Mouse (Mus musculus) hindbrain, embryonic 16.5 days (tissue): ENCODE results near the gene Efcab11. TPM values are rescaled to one million over a fixed set of nuclear protein-coding genes. Genes with fewer than 3 reads are reported as not detected.

ENCODE experiments used
- ATAC-seq: fragments of 200-750 bp; cut with Nextera tagmentation; 2 replicates; pipeline ENCODE4 v1.8.0; 2017; ENCODE audit warnings: moderate TSS enrichment, moderate library complexity
- H3K27ac ChIP-seq: fragments of 300-500 bp; sonication (generic); 2 replicates; pipeline ENCODE4 v1.5.1; 2014; ENCODE audit warnings: low read depth, mild to moderate bottlenecking, control low read depth, low read length, moderate library complexity
- H3K27me3 ChIP-seq: fragments of 300-500 bp; sonication (generic); replicated peaks from 2 replicates; pipeline ENCODE4 v1.6.1; 2014; ENCODE audit warnings: low read length; ENCODE audit not compliant: control insufficient read depth, insufficient read depth
- H3K36me3 ChIP-seq: fragments of 300-500 bp; sonication (generic); 2 replicates; pipeline ENCODE4 v1.6.1; 2014; ENCODE audit warnings: mild to moderate bottlenecking, low read length, moderate library complexity, mixed read lengths; ENCODE audit not compliant: control insufficient read depth, insufficient read depth
- H3K4me1 ChIP-seq: fragments of 300-500 bp; sonication (generic); 2 replicates; pipeline ENCODE4 v1.6.1; 2014; ENCODE audit warnings: low read depth, low read length; ENCODE audit not compliant: control insufficient read depth, insufficient read depth
- H3K4me2 ChIP-seq: fragments of 300-500 bp; sonication (generic); 2 replicates; pipeline ENCODE4 v1.6.1; 2014; ENCODE audit warnings: mild to moderate bottlenecking, low read length, control low read depth, moderate library complexity
- H3K4me3 ChIP-seq: fragments of 300-500 bp; sonication (generic); 2 replicates; pipeline ENCODE4 v1.5.1; 2014; ENCODE audit warnings: mild to moderate bottlenecking, low read length, control low read depth, moderate library complexity
- H3K9ac ChIP-seq: fragments of 300-500 bp; sonication (generic); 2 replicates; pipeline ENCODE4 v1.6.1; 2014; ENCODE audit warnings: low read depth, mild to moderate bottlenecking, control low read depth, low read length, moderate library complexity
- H3K9me3 ChIP-seq: fragments of 300-500 bp; sonication (generic); 2 replicates; pipeline ENCODE4 v1.6.1; 2014; ENCODE audit warnings: mild to moderate bottlenecking, low read length, moderate library complexity; ENCODE audit not compliant: control insufficient read depth
- WGBS: fragments of 180-500 bp; shearing (Covaris S2); extraction: QIAGEN DNeasy Blood & Tissue Kit; methylation state at CpG from one replicate; pipeline ENCODE4 v1.1.7; 2014; 5-methylcytosine and 5-hydroxymethylcytosine counted together
- polyA plus RNA-seq: library from polyadenylated mRNA; unstranded; fragments of >200 nt; fragmentation: Nextera tagmentation; extraction: Ambion mirVana; gene quantifications from 2 replicates; pipeline ENCODE4 v1.2.1, GENCODE M21; 2015

Efcab11 gene
- polyA plus RNA-seq, 1 experiment from 2014 or later: 4.9 TPM

GRCm38 (mm10) chr12:99794792-99795620 lies 89.2 kb downstream of the Efcab11 start:
- H3K4me2 ChIP-seq: no peak overlapping the region
- no peak overlapping the region for H3K27ac ChIP-seq
- H3K9ac ChIP-seq: no peak overlapping the region
- H3K9me3 ChIP-seq: no peaks in the 10 kb centered on the region
- 84% methylated on average over 7 of the region's 7 CpGs for WGBS
- no peak for ATAC-seq
- H3K4me3 ChIP-seq: no peak overlapping the region
- H3K27me3 ChIP-seq: no peaks in the 10 kb centered on the region
- H3K4me1 ChIP-seq: no peaks in the 10 kb centered on the region
- no peaks in the 10 kb centered on the region for H3K36me3 ChIP-seq

DNA sequence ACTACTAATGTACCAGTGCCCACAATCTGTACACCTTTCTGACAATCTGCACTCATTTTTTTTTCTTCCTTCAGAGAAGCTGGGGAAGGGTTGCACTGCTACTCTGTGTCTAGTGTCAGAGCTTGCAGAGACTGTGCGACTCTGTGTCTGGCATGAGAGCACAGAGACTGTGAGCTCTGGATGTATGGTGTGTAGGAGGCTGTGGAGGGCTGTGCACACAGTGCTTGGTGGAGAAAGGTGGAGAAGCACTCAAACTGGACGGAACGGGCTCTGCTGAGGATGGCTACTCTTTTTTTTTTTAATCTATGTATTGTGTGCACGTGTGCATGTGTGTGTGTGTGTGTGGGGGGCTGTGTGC lies 90.1 kb downstream of the Efcab11 start:
- no peak overlapping the region for H3K9ac ChIP-seq
- no peak for ATAC-seq
- no peaks in the 10 kb centered on the region for H3K4me1 ChIP-seq
- no peaks in the 10 kb centered on the region for H3K36me3 ChIP-seq
- no peaks in the 10 kb centered on the region for H3K27me3 ChIP-seq
- H3K9me3 ChIP-seq: no peaks in the 10 kb centered on the region
- no peak overlapping the region for H3K4me3 ChIP-seq
- H3K27ac ChIP-seq: no peak overlapping the region
- H3K4me2 ChIP-seq: no peak overlapping the region
- WGBS: 79% methylated on average over 4 of the region's 4 CpGs

GRCm38 (mm10) chr12:99793465-99794157 lies 90.6 kb downstream of the Efcab11 start:
- H3K9me3 ChIP-seq: no peaks in the 10 kb centered on the region
- no peaks in the 10 kb centered on the region for H3K36me3 ChIP-seq
- 59% methylated on average over 10 of the region's 10 CpGs for WGBS
- H3K27me3 ChIP-seq: no peaks in the 10 kb centered on the region
- H3K4me2 ChIP-seq: no peak overlapping the region
- H3K27ac ChIP-seq: no peak overlapping the region
- H3K9ac ChIP-seq: no peak overlapping the region
- no peaks in the 10 kb centered on the region for H3K4me1 ChIP-seq
- no peak for ATAC-seq
- no peak overlapping the region for H3K4me3 ChIP-seq

GRCm38 (mm10) chr12:99789283-99789960 lies 94.8 kb downstream of the Efcab11 start:
- Histone ChIP-seq H3K9me3 (no peaks in the 10 kb centered on the region), H3K9ac (no peak overlapping the region), H3K27me3 (no peaks in the 10 kb centered on the region), H3K4me1 (no peaks in the 10 kb centered on the region), H3K36me3 (no peaks in the 10 kb centered on the region), H3K4me2 (no peak overlapping the region), H3K4me3 (no peak overlapping the region), H3K27ac (no peak overlapping the region)
- 72% methylated on average over 5 of the region's 5 CpGs for WGBS
- no peak for ATAC-seq

DNA sequence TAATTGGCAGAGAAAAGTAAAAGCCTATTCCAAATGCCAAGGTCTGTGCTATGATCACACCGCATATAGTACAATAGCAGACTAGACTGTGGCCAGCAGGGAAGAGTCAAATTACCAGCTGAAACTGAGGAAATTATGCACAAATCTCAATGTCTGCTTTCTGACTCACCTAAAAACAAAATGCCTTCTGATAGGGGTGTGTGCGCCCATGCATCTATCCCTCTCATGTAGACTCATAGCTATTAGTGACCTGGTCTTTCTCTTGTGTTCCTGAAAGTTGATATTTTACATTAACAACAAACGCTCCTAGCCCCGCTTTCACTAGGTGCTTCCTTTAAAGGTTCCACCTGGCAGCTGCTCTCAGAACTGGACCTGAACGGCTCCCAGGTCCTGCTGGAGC lies 102.5 kb downstream of the Efcab11 start:
- WGBS: 93% methylated on average over 5 of the region's 5 CpGs
- H3K4me1 ChIP-seq: no peaks in the 10 kb centered on the region
- no peaks in the 10 kb centered on the region for H3K27me3 ChIP-seq
- no peak overlapping the region for H3K4me2 ChIP-seq
- no peak for ATAC-seq
- no peak overlapping the region for H3K27ac ChIP-seq
- H3K9me3 ChIP-seq: no peaks in the 10 kb centered on the region
- H3K4me3 ChIP-seq: no peak overlapping the region
- H3K36me3 ChIP-seq: no peaks in the 10 kb centered on the region
- H3K9ac ChIP-seq: no peak overlapping the region

GRCm38 (mm10) chr12:99780396-99780795 lies 103.8 kb downstream of the Efcab11 start:
- Histone ChIP-seq H3K27me3 (no peaks in the 10 kb centered on the region), H3K4me1 (no peaks in the 10 kb centered on the region), H3K27ac (no peak overlapping the region), H3K4me2 (no peak overlapping the region), H3K9ac (no peak overlapping the region), H3K4me3 (no peak overlapping the region), H3K36me3 (no peaks in the 10 kb centered on the region), H3K9me3 (no peaks in the 10 kb centered on the region)
- WGBS: 81% methylated on average over 3 of the region's 3 CpGs
- ATAC-seq: no peak

GRCm38 (mm10) chr12:99779908-99780307 lies 104.3 kb downstream of the Efcab11 start:
- Histone ChIP-seq H3K9me3 (no peaks in the 10 kb centered on the region), H3K4me1 (no peaks in the 10 kb centered on the region), H3K36me3 (no peaks in the 10 kb centered on the region), H3K4me2 (no peak overlapping the region), H3K27ac (no peak overlapping the region), H3K27me3 (no peaks in the 10 kb centered on the region), H3K9ac (no peak overlapping the region), H3K4me3 (no peak overlapping the region)
- WGBS: 47% methylated on average over 7 of the region's 7 CpGs
- no peak for ATAC-seq

- Histone ChIP-seq H3K4me1 (no peaks in the 10 kb centered on the region), H3K4me2 (no peak overlapping the region), H3K27ac (no peak overlapping the region; the same call in 1 of the 2 replicates), H3K4me3 (no peak overlapping the region), H3K27me3 (no peaks in the 10 kb centered on the region), H3K9ac (no peak overlapping the region), H3K36me3 (no peaks in the 10 kb centered on the region), H3K9me3 (no peaks in the 10 kb centered on the region)
- 52% methylated on average over 8 of the region's 8 CpGs for WGBS
- ATAC-seq: peak; percentile 56; the same call in 1 of the 2 replicates
Observed at GRCm38 (mm10) chr12:99776497-99777139, 107.6 kb downstream of the Efcab11 start.

- H3K4me3 ChIP-seq: no peak overlapping the region
- 87% methylated on average over 2 of the region's 2 CpGs for WGBS
Observed at GRCm38 (mm10) chr12:99774864-99775263, 109.4 kb downstream of the Efcab11 start.

More at GRCm38 (mm10) chr12:99774864-99775263, 109.4 kb downstream of the Efcab11 start:
- Histone ChIP-seq H3K27ac (no peak overlapping the region), H3K36me3 (no peaks in the 10 kb centered on the region), H3K27me3 (no peaks in the 10 kb centered on the region), H3K4me2 (no peak overlapping the region), H3K9me3 (no peaks in the 10 kb centered on the region), H3K9ac (no peak overlapping the region), H3K4me1 (no peaks in the 10 kb centered on the region)
- no peak for ATAC-seq
